Mouse (Mus musculus): ENCODE measurements around the gene Gpr4. TPM values are rescaled to one million over a fixed set of nuclear protein-coding genes. Genes with fewer than 3 reads are reported as not detected.

Gene Gpr4
- polyA plus RNA-seq, 1 experiment = 16.2 TPM

DNA sequence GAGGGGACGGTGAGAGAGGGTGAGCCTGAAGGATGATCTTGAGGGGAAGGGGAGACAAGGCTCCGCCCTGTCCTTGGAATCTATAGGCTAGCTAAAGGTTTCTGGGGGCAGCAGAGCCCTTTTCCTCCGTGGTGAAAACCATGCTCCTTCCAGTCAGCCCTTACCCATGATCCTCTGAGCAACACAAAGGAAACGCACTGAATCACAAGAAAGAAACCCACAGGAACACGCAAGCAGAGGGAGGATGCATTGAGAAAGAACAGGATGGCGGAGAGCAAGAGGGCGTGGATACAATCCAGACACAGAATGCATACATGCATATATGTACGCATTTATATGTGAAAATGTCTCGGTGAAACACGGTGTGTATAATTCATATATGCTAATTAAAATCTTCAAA is 42.8 kb upstream of the Gpr4 start:
- H3K4me1 ChIP-seq (ENCODE audit: control insufficient read depth, insufficient read depth, low read length) = peaks cover 29% of the 10 kb centered on the region
- H3K27ac ChIP-seq (ENCODE audit: control insufficient read depth, insufficient read depth, low read depth, low read length) = no peak overlapping the region
- TF ChIP-seq POLR2A (IDR thresholded peaks at IDR 0.05; ENCODE audit: control insufficient read depth, low read depth, low read length) (no peak), CTCF (IDR thresholded peaks at IDR 0.05; ENCODE audit: control insufficient read depth, insufficient read depth, insufficient replicate concordance, low read depth, low read length) (no peak)
- H3K36me3 ChIP-seq (ENCODE audit: control insufficient read depth, insufficient read depth, low read length) = no peaks in the 10 kb centered on the region
- H3K27me3 ChIP-seq (ENCODE audit: control insufficient read depth, insufficient read depth, low read length) = no peaks in the 10 kb centered on the region
- H3K4me3 ChIP-seq (ENCODE audit: control insufficient read depth, low read depth, low read length) = no peak overlapping the region

DNA sequence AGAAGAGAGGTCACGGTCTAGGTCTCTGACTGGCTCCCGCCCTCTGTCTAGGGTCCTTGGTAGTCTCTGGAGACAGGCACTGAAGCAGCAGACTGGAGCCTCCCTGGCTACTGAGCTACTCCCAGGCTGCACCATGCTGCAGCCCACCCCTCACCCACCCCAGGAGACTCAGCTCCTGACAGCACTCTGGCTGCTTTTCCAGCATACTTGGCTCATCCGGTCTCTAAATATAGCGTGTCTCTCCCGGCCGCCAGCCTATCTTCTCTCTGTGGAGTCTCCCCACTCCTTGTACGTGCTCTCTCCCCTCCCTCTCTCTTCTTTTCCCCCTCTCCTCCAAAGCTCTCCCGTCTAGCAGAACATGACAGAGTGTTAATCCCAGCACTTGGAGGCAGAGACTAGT is 42.2 kb upstream of the Gpr4 start:
- no peak for TF ChIP-seq POLR2A (IDR thresholded peaks at IDR 0.05; ENCODE audit: control insufficient read depth, low read depth, low read length)
- no peak for TF ChIP-seq CTCF (IDR thresholded peaks at IDR 0.05; ENCODE audit: control insufficient read depth, insufficient read depth, insufficient replicate concordance, low read depth, low read length)
- no peak overlapping the region for H3K27ac ChIP-seq (ENCODE audit: control insufficient read depth, insufficient read depth, low read depth, low read length)
- no peak overlapping the region for H3K4me3 ChIP-seq (ENCODE audit: control insufficient read depth, low read depth, low read length)
- no peaks in the 10 kb centered on the region for H3K36me3 ChIP-seq (ENCODE audit: control insufficient read depth, insufficient read depth, low read length)
- H3K4me1 ChIP-seq (ENCODE audit: control insufficient read depth, insufficient read depth, low read length) = peaks cover 26% of the 10 kb centered on the region
- no peaks in the 10 kb centered on the region for H3K27me3 ChIP-seq (ENCODE audit: control insufficient read depth, insufficient read depth, low read length)

GRCm38 (mm10) chr7:19171831-19172230 is 40.5 kb upstream of the Gpr4 start:
- Histone ChIP-seq H3K27me3 (ENCODE audit: control insufficient read depth, insufficient read depth, low read length) (no peaks in the 10 kb centered on the region; the same call in 1 of the 2 replicates), H3K4me3 (ENCODE audit: control insufficient read depth, low read depth, low read length) (no peak overlapping the region), H3K27ac (ENCODE audit: control insufficient read depth, insufficient read depth, low read depth, low read length) (no peak overlapping the region), H3K4me1 (ENCODE audit: control insufficient read depth, insufficient read depth, low read length) (peaks cover 31% of the 10 kb centered on the region), H3K36me3 (ENCODE audit: control insufficient read depth, insufficient read depth, low read length) (no peaks in the 10 kb centered on the region)
- TF ChIP-seq CTCF (IDR thresholded peaks at IDR 0.05; ENCODE audit: control insufficient read depth, insufficient read depth, insufficient replicate concordance, low read depth, low read length) (no peak), POLR2A (IDR thresholded peaks at IDR 0.05; ENCODE audit: control insufficient read depth, low read depth, low read length) (no peak)

- Histone ChIP-seq H3K36me3 (ENCODE audit: control insufficient read depth, insufficient read depth, low read length) (no peaks in the 10 kb centered on the region), H3K27ac (ENCODE audit: control insufficient read depth, insufficient read depth, low read depth, low read length) (no peak overlapping the region), H3K4me3 (ENCODE audit: control insufficient read depth, low read depth, low read length) (peak overlapping the region; percentile 22; the same call in 1 of the 2 replicates), H3K4me1 (ENCODE audit: control insufficient read depth, insufficient read depth, low read length) (peaks cover 34% of the 10 kb centered on the region), H3K27me3 (ENCODE audit: control insufficient read depth, insufficient read depth, low read length) (peaks cover under 1% of the 10 kb centered on the region; the same call in 1 of the 2 replicates)
- TF ChIP-seq POLR2A (IDR thresholded peaks at IDR 0.05; ENCODE audit: control insufficient read depth, low read depth, low read length) = no peak
- peak; percentile 65 for TF ChIP-seq CTCF (IDR thresholded peaks at IDR 0.05; ENCODE audit: control insufficient read depth, insufficient read depth, insufficient replicate concordance, low read depth, low read length)
Measured at GRCm38 (mm10) chr7:19172874-19173273, 39.5 kb upstream of the Gpr4 start.

- Histone ChIP-seq H3K36me3 (ENCODE audit: control insufficient read depth, insufficient read depth, low read length) (no peaks in the 10 kb centered on the region), H3K27ac (ENCODE audit: control insufficient read depth, insufficient read depth, low read depth, low read length) (no peak within 1 kb of the TSS), H3K27me3 (ENCODE audit: control insufficient read depth, insufficient read depth, low read length) (peaks cover 7% of the 10 kb centered on the region), H3K4me1 (ENCODE audit: control insufficient read depth, insufficient read depth, low read length) (peaks cover 46% of the 10 kb centered on the region), H3K4me3 (ENCODE audit: control insufficient read depth, low read depth, low read length) (peak within 1 kb of the TSS; percentile 84)
- TF ChIP-seq POLR2A (IDR thresholded peaks at IDR 0.05; ENCODE audit: control insufficient read depth, low read depth, low read length) (no peak), CTCF (IDR thresholded peaks at IDR 0.05; ENCODE audit: control insufficient read depth, insufficient read depth, insufficient replicate concordance, low read depth, low read length) (no peak)
Measured at GRCm38 (mm10) chr7:19175708-19176515, 36.4 kb upstream of the Gpr4 start, which contains the start of gene Eml2. Gene Eml2 (plus strand): TSS chr7:19176421.

DNA sequence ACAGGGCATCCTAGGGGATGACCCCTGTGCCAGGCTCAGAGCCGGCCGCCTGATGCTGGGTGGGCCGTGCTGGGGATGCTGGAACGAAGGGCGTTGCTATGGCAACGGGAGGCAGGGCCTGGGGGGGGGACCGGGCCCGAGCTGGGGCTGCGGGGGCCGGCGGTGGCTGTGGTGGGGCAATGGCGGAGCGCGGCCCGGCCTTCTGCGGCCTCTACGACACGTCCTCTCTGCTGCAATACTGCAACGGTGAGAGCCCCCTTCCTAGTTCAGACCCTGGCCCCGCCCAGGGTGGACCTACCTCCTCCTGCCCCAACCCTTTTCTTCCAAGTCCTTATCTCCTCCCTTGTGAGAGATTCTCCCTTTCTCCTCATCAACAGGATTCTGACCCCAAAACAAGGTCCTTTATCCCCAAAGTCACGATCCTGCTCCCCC is 35.8 kb upstream of the Gpr4 start:
- no peak for TF ChIP-seq CTCF (IDR thresholded peaks at IDR 0.05; ENCODE audit: control insufficient read depth, insufficient read depth, insufficient replicate concordance, low read depth, low read length)
- TF ChIP-seq POLR2A (IDR thresholded peaks at IDR 0.05; ENCODE audit: control insufficient read depth, low read depth, low read length) = 0 out of 2 replicates have a peak, but pooled peaks have one; percentile 5
- Histone ChIP-seq H3K4me3 (ENCODE audit: control insufficient read depth, low read depth, low read length) (peak overlapping the region; percentile 84), H3K27me3 (ENCODE audit: control insufficient read depth, insufficient read depth, low read length) (peaks cover 7% of the 10 kb centered on the region), H3K4me1 (ENCODE audit: control insufficient read depth, insufficient read depth, low read length) (peaks cover 51% of the 10 kb centered on the region), H3K27ac (ENCODE audit: control insufficient read depth, insufficient read depth, low read depth, low read length) (no peak overlapping the region), H3K36me3 (ENCODE audit: control insufficient read depth, insufficient read depth, low read length) (no peaks in the 10 kb centered on the region)

DNA sequence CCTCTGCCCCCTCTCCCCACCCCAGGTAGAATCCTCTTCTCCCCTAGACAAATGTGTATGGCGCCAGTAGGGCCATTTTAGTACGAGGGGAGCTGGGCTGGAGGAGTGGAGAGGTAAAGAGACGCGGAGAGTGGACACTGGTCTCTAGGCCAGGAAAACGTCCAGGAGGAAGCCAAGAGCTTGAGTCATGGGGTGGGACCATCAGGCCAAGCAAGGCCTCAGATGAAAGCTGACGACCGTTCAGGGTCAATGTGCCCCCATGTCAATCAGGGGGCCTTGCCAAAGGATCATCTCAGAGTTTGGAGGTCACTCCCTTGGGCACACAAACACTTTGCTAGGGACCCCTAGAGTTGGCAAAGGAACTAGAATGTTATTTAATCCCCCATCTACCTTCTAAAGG is 35.1 kb upstream of the Gpr4 start:
- H3K4me3 ChIP-seq (ENCODE audit: control insufficient read depth, low read depth, low read length) = peak overlapping the region; percentile 84
- H3K4me1 ChIP-seq (ENCODE audit: control insufficient read depth, insufficient read depth, low read length) = peaks cover 49% of the 10 kb centered on the region
- TF ChIP-seq POLR2A (IDR thresholded peaks at IDR 0.05; ENCODE audit: control insufficient read depth, low read depth, low read length) = 0 out of 2 replicates have a peak, but pooled peaks have one; percentile 8
- TF ChIP-seq CTCF (IDR thresholded peaks at IDR 0.05; ENCODE audit: control insufficient read depth, insufficient read depth, insufficient replicate concordance, low read depth, low read length) = no peak
- H3K36me3 ChIP-seq (ENCODE audit: control insufficient read depth, insufficient read depth, low read length) = no peaks in the 10 kb centered on the region
- H3K27me3 ChIP-seq (ENCODE audit: control insufficient read depth, insufficient read depth, low read length) = peaks cover 7% of the 10 kb centered on the region
- no peak overlapping the region for H3K27ac ChIP-seq (ENCODE audit: control insufficient read depth, insufficient read depth, low read depth, low read length)
